Mouse (Mus musculus): Measurements from ENCODE around the gene Nr1d1.
A peak's percentile ranks its signal among the peaks of the same experiment; 100 is the strongest.

Nr1d1 gene

GRCm38 (mm10) chr11:98752562-98753140 lies 22.5 kb downstream of the Nr1d1 start:
- DNase-seq (ENCODE audit: low read depth, low spot score) = no peak

- no peak for DNase-seq (ENCODE audit: low read depth, low spot score)
Observed at GRCm38 (mm10) chr11:98751221-98751782, 23.8 kb downstream of the Nr1d1 start.

GRCm38 (mm10) chr11:98750351-98751201 lies 24.6 kb downstream of the Nr1d1 start:
- no peak for DNase-seq (ENCODE audit: low read depth, low spot score)

- DNase-seq (ENCODE audit: low read depth, low spot score) = no peak
Observed at GRCm38 (mm10) chr11:98749716-98750115, 25.4 kb downstream of the Nr1d1 start.

- no peak for DNase-seq (ENCODE audit: low read depth, low spot score)
Observed at GRCm38 (mm10) chr11:98748506-98749416, 26.4 kb downstream of the Nr1d1 start.

GRCm38 (mm10) chr11:98747804-98748505 lies 27.2 kb downstream of the Nr1d1 start:
- peak; percentile 36 for DNase-seq (ENCODE audit: low read depth, low spot score)

- DNase-seq (ENCODE audit: low read depth, low spot score) = peak; percentile 84
Observed at GRCm38 (mm10) chr11:98746855-98747693, 28.1 kb downstream of the Nr1d1 start.

- DNase-seq (ENCODE audit: low read depth, low spot score) = peak; percentile 24
Observed at GRCm38 (mm10) chr11:98745932-98746853, 28.9 kb downstream of the Nr1d1 start.

- DNase-seq (ENCODE audit: low read depth, low spot score) = no peak
Observed at GRCm38 (mm10) chr11:98744456-98745019, 30.6 kb downstream of the Nr1d1 start.

GRCm38 (mm10) chr11:98743655-98744345 lies 31.3 kb downstream of the Nr1d1 start:
- DNase-seq (ENCODE audit: low read depth, low spot score) = no peak

GRCm38 (mm10) chr11:98742397-98743291 lies 32.5 kb downstream of the Nr1d1 start:
- DNase-seq (ENCODE audit: low read depth, low spot score) = peak; percentile 36

GRCm38 (mm10) chr11:98741622-98742396 lies 33.3 kb downstream of the Nr1d1 start:
- DNase-seq (ENCODE audit: low read depth, low spot score) = peak; percentile 89

- DNase-seq (ENCODE audit: low read depth, low spot score) = no peak
Observed at GRCm38 (mm10) chr11:98741051-98741620, 34.0 kb downstream of the Nr1d1 start.

GRCm38 (mm10) chr11:98740393-98741050 lies 34.6 kb downstream of the Nr1d1 start, which contains the start of gene Thra:
Gene Thra, plus strand, starts transcription at chr11:98740638.
- DNase-seq (ENCODE audit: low read depth, low spot score) = peak; percentile 56

- no peak for DNase-seq (ENCODE audit: low read depth, low spot score)
Observed at GRCm38 (mm10) chr11:98740026-98740392, 35.1 kb downstream of the Nr1d1 start.

Measured in CD4-positive, CD25-positive, alpha-beta regulatory T cell, adult 2 months (primary cell).